Mouse (Mus musculus): ENCODE measurements around the gene Fbxo6. TPM values are rescaled to one million over a fixed set of nuclear protein-coding genes. Genes with fewer than 3 reads are reported as not detected.
"Not testable (repeated sequence)": the region's sequence is repeated elsewhere in the genome, so short reads cannot be mapped to it uniquely, and the experiment has no call there.

Gene Fbxo6
- total RNA-seq, 4 experiments from 2014 or later = 50.2 to 84.6 (median 64.4) TPM

DNA sequence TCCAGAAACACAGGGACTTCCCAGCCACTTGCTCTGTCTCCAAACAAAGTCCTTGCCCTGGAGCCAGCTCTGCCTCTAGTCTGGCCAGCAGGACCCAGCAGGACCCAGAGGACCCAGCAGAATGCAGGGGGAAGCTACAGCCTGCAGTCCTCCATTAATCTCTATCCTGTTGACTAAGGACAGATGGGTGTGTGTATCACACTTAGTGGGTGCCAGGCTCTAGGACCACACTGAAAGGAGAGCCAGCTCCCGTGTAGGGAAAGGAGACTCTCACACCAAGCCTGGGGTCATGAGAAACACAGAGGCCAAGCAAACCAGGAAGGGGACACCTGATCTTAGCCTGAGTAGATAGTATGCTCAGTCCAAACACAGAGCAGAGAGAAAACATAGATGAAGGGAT is 23.7 kb downstream of the Fbxo6 start:
- no peak for DNase-seq

GRCm38 (mm10) chr4:148122694-148123066 is 29.3 kb downstream of the Fbxo6 start:
- DNase-seq = no peak

GRCm38 (mm10) chr4:148121982-148122693 is 29.8 kb downstream of the Fbxo6 start:
- DNase-seq = no peak

DNA sequence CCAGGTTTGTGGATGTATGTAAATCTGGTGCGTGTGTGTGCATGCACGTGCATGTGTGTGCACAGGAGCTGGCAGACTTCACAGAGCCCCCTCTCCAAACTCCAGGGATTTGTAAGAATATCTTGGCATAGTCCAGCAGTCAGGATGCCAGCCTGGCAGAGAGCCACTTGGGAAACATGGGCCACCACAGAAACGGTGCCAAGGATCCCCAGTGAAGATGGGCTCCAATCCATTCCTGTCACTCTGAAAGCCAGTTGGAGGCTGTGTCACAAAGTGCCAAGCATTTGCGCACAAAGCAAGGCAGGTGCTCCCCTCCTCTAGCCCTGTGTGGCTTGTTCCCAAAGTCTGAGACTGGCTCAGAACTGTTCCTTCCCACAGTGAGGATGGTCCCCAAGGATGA is 30.6 kb downstream of the Fbxo6 start:
- DNase-seq = no peak

- DNase-seq = no peak
Measured at GRCm38 (mm10) chr4:148120555-148120954, 31.4 kb downstream of the Fbxo6 start.

GRCm38 (mm10) chr4:148119578-148119977 is 32.4 kb downstream of the Fbxo6 start:
- DNase-seq = not testable (repeated sequence)

DNA sequence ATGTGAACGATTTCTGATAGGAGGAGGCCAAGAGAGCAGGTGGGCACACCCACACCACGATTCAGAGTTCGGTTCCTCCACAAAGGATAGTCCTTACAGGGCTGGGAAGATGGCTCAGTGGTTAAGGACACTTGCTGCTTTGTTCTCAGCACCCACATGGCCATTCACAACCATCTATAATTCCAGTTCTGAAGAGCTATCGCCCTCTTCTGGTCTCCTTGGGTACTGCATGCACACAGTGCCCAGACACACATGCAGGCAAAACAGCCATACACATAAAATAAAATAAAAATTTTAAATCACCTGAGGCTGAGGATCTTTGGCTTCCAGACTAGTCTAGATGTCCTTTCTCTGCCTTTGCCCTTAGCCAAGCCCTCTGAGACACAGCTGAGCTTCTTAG is 34.5 kb downstream of the Fbxo6 start:
- no peak for DNase-seq

DNA sequence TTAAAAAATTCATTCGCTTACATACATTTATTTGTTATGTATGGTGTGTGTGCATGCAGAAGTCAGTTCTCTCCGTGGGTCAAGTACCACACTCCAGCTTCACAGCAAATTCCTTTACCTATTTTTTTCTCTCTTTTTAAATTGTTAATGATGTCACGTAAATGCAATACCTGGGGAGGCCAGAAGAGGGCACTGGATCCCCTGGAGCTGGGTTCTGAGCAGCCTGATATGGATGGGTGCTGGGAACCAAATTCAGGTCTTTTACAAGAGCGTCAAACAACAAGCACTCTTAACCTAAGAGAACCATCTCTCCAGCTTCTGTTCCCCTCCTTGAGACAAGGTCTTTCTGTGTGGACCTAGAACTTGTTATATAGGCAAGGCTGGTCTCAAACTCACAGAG is 35.3 kb downstream of the Fbxo6 start:
- DNase-seq = no peak

DNA sequence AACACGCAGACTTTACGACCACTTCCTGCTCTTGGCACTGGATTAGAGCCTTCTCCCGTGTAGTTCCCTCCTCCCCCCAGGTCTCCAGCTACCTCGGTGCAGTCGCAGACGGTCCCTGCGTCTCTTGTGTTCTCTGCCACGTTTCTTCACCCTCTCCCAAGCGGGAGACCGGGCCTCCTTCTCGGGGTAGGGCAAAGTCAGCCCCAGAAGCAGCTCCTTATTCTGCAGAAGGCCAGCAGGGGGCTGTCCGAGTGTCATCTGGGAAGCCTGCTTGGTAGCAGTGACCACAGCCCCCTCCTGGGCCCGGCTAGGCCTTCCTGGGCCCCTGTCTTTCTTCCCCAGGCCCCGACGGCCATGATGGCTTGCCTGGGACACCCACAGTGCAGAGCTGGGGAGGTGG is 36.5 kb downstream of the Fbxo6 start:
- DNase-seq = no peak

- peak; percentile 67 for DNase-seq
Measured at GRCm38 (mm10) chr4:148114758-148115391, 37.1 kb downstream of the Fbxo6 start.

GRCm38 (mm10) chr4:148112519-148112918 is 39.4 kb downstream of the Fbxo6 start:
- DNase-seq = no peak

- no peak for DNase-seq
Measured at GRCm38 (mm10) chr4:148109215-148109614, 42.7 kb downstream of the Fbxo6 start.

DNA sequence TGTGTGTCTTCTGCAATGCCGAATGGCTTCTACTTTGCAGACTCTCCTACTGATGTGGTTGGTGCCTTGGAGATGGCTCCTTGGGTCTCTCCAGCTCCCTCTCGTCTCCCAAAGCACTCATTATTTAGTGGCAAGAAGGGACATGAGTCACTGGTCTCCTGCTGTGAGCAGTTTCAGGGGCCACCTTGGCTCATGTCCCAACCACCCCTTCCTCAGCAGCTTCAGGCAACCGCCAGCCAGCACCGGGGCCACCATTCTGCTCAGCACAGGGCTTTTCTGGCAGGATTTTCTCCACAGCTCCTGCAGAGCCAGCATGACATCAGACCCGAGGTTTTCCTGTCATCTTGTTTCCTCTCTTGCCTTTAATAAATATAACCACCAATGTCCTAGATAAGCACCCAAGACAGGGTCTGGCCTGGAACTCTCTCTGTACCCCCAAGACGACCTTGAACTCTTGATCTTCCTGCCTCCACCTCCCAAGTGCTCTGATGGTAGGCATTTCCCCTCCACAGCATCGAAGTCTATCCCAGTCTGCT is 43.3 kb downstream of the Fbxo6 start:
- no peak for DNase-seq

DNA sequence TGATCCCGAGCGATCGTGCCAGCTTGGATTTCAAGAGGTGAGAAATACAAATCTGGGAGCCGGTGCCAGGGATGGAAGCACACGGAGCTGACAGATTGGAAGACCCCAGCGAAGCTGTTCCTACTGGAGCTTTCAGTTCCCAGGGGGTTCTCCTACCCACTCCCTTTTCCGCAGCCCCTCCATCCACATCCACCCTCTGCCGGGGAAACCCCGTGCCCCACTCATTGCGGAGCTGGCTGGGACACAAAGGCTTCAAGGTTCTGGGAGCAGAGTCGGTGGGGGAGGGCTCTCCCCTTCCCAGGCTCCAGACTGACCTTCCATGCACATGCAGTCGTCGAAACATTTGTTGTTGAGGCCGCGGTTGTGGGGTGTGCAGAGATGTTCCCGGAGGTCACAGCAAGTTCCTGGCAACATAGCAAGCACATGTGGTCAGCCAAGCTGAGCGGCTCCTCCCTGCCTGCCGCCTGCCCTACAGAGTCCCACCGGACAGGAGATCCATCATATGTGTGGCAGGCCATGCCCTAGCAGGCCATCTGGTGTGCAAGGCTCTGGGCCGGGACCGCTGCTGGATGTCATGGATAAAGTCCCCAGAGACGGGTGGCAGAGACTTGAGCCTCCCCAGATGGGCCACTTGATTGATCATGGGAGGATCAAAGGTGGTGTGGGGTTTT is 44.2 kb downstream of the Fbxo6 start:
- DNase-seq = no peak

- no peak for DNase-seq
Measured at GRCm38 (mm10) chr4:148104146-148104545, 47.8 kb downstream of the Fbxo6 start.

- DNase-seq = no peak
Measured at GRCm38 (mm10) chr4:148101801-148102527, 50.0 kb downstream of the Fbxo6 start.

DNA sequence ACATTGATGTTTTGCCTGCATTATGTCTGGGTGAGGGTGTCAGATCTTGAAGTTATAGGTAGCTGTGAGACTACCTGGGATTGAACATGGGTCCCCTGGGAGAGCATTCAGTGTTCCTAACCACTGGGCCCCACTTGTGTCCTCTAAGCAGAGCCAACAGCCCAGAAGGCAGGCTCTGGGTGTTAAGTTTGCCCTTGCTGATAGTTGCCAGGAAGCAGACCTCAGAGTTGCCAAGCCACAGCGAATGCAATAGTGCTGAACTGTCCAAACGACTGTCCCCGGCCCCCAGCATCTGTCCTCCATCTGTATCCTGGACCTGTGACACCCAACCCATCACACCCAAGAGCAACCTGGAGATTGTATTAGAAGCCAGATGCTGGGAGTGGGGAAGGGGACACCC is 53.3 kb downstream of the Fbxo6 start:
- DNase-seq = no peak

DNA sequence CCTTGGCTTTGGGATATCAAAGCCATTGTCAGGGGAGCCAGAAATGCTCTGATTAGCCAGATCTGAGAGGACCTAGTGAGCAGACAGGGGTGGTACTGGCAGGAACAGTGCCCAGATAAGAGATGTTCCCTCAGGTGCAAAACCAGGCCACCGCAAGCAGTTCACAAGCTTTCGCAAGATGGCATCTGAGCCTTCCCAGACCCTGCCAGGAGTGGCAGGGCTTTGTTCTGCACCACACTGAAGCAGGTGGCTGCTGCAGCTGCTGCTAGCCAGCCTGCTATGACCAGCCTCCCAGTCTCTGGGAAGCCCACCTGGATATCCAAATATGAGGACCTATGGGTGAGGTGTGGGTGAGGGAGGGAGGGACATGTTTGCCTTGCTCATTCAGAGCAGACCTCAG is 54.0 kb downstream of the Fbxo6 start:
- no peak for DNase-seq
